Mouse (Mus musculus) T-helper 17 cell (primary cell): ENCODE results near the gene Ttyh3.

Experiments
- in situ Hi-C, 2 experiments: fragments of 300-600 bp; cut with MboI, MseI; formaldehyde crosslinking; loops; 1 replicate in 1 of 2; 2 replicates in 1 of 2; pipeline ENCODE4 v1.15.1; 2025; ENCODE audit warnings: high pct_unique_total_duplicates in 2 of 2

Ttyh3 gene

GRCm38 (mm10) chr5:140628995-140629394 lies 19.8 kb downstream of the Ttyh3 start:
- in situ Hi-C loops = no loop called here

GRCm38 (mm10) chr5:140627580-140627979 lies 21.3 kb downstream of the Ttyh3 start:
- in situ Hi-C loops = no loop called here

- in situ Hi-C loops = no loop called here
Measured at GRCm38 (mm10) chr5:140624961-140625360, 23.9 kb downstream of the Ttyh3 start.

GRCm38 (mm10) chr5:140624238-140624637 lies 24.6 kb downstream of the Ttyh3 start:
- in situ Hi-C loops = no loop called here

- in situ Hi-C loops = no loop called here
Measured at GRCm38 (mm10) chr5:140623791-140624190, 25.0 kb downstream of the Ttyh3 start.

- in situ Hi-C loops = no loop called here
Measured at GRCm38 (mm10) chr5:140622978-140623670, 25.7 kb downstream of the Ttyh3 start.

GRCm38 (mm10) chr5:140621517-140621916 lies 27.3 kb downstream of the Ttyh3 start:
- in situ Hi-C loops = no loop called here

GRCm38 (mm10) chr5:140621092-140621491 lies 27.7 kb downstream of the Ttyh3 start:
- in situ Hi-C loops = no loop called here

- in situ Hi-C loops = loop anchor here (5.0 kb wide), 2 partner anchors 53 to 78 kb away; partner anchors contain the start of gene Grifin (in 1 of the 2)
Measured at GRCm38 (mm10) chr5:140619895-140620736, 28.7 kb downstream of the Ttyh3 start.

GRCm38 (mm10) chr5:140619151-140619771 lies 29.6 kb downstream of the Ttyh3 start:
- in situ Hi-C loops = loop anchor here (5.0 kb wide), 2 partner anchors 52 to 77 kb away; partner anchors contain the start of gene Grifin (in 1 of the 2)

- in situ Hi-C loops = loop anchor here (5.0 kb wide), 2 partner anchors 50 to 75 kb away; partner anchors contain the start of gene Grifin (in 1 of the 2)
Measured at GRCm38 (mm10) chr5:140617714-140618113, 31.1 kb downstream of the Ttyh3 start.

GRCm38 (mm10) chr5:140616691-140617090 lies 32.1 kb downstream of the Ttyh3 start:
- in situ Hi-C loops = loop anchor here (5.0 kb wide), 2 partner anchors 49 to 74 kb away; partner anchors contain the start of gene Grifin (in 1 of the 2)

- in situ Hi-C loops = loop anchor here (5.0 kb wide), 2 partner anchors 49 to 74 kb away; partner anchors contain the start of gene Grifin (in 1 of the 2)
Measured at GRCm38 (mm10) chr5:140616110-140616503, 32.7 kb downstream of the Ttyh3 start.

- in situ Hi-C loops = loop anchor here (5.0 kb wide), 2 partner anchors 48 to 73 kb away; partner anchors contain the start of gene Grifin (in 1 of the 2)
Measured at GRCm38 (mm10) chr5:140615321-140616109, 33.3 kb downstream of the Ttyh3 start.

GRCm38 (mm10) chr5:140614837-140615236 lies 34.0 kb downstream of the Ttyh3 start:
- in situ Hi-C loops = loop anchor here (5.0 kb wide), 2 partner anchors 48 to 73 kb away; partner anchors contain the start of gene Grifin (in 1 of the 2)

GRCm38 (mm10) chr5:140614141-140614540 lies 34.7 kb downstream of the Ttyh3 start:
- in situ Hi-C loops = no loop called here

GRCm38 (mm10) chr5:140612191-140612590 lies 36.6 kb downstream of the Ttyh3 start:
- in situ Hi-C loops = no loop called here

GRCm38 (mm10) chr5:140611611-140612185 lies 37.1 kb downstream of the Ttyh3 start:
- in situ Hi-C loops = no loop called here

GRCm38 (mm10) chr5:140611021-140611583 lies 37.7 kb downstream of the Ttyh3 start:
- in situ Hi-C loops = no loop called here
